Mouse (Mus musculus) CH12.LX (cell line): ENCODE results near the gene Artn. TPM values are rescaled to one million over a fixed set of nuclear protein-coding genes. Genes with fewer than 3 reads are reported as not detected.

Experiments
- DNase-seq: peaks from one replicate; pipeline ENCODE4 v3.0.0-alpha.2; 2013; ENCODE audit errors: extremely low read depth
- H3K27ac ChIP-seq: 2 replicates; pipeline ENCODE4 v1.5.1; 2012; ENCODE audit warnings: low read depth, mild to moderate bottlenecking, control low read depth, moderate library complexity; ENCODE audit not compliant: insufficient read depth
- H3K27me3 ChIP-seq: replicated peaks from 2 replicates; pipeline ENCODE3; 2012; ENCODE audit warnings: inconsistent platforms
- H3K36me3 ChIP-seq, 2 experiments: replicated peaks in 1 of 2; 2 replicates each; pipeline versions ENCODE3 to v1.6.1; 2012; ENCODE audit warnings: inconsistent platforms in 1 of 2, low read length in 1 of 2, mild to moderate bottlenecking in 1 of 2, mixed read lengths in 1 of 2, moderate library complexity in 1 of 2; ENCODE audit not compliant: control insufficient read depth in 1 of 2, insufficient read depth in 1 of 2
- H3K4me1 ChIP-seq, 2 experiments: 2 replicates each; pipeline ENCODE4 v1.6.1; 2012; ENCODE audit warnings: inconsistent platforms in 1 of 2, moderate library complexity in 1 of 2; ENCODE audit not compliant: insufficient read depth in 2 of 2, control insufficient read depth in 1 of 2
- H3K4me2 ChIP-seq: 2 replicates; pipeline ENCODE4 v1.6.1; 2012; ENCODE audit warnings: low read depth, mild to moderate bottlenecking, control low read depth; ENCODE audit not compliant: poor library complexity, insufficient read depth, severe bottlenecking
- H3K4me3 ChIP-seq, 3 experiments: fragments of 150-350 bp in 1 of 3; sonication (generic) in 1 of 3; replicated peaks in 1 of 3; 2 replicates each; pipeline versions ENCODE3 to v1.5.1; 2011 to 2012; ENCODE audit warnings: low read depth in 2 of 3, low read length in 2 of 3, mild to moderate bottlenecking in 2 of 3, moderate library complexity in 2 of 3, control low read depth in 1 of 3, improper control_type of control experiment in 1 of 3, inconsistent platforms in 1 of 3, mixed read lengths in 1 of 3; ENCODE audit not compliant: poor library complexity in 1 of 3
- H3K79me2 ChIP-seq: replicated peaks from 2 replicates; pipeline ENCODE4 v1.6.1; 2012; ENCODE audit warnings: mild to moderate bottlenecking, moderate library complexity; ENCODE audit not compliant: control insufficient read depth, poor library complexity, insufficient read depth, severe bottlenecking; ENCODE audit errors: extremely low read depth
- H3K9ac ChIP-seq: 2 replicates; pipeline ENCODE4 v1.6.1; 2012; ENCODE audit warnings: low read depth, mild to moderate bottlenecking, control low read depth, moderate library complexity; ENCODE audit not compliant: insufficient read depth
- H3K9me3 ChIP-seq: replicated peaks from 2 replicates; pipeline ENCODE3; 2012; ENCODE audit warnings: low read length, inconsistent platforms, mixed read lengths
- CHD1 ChIP-seq: IDR thresholded peaks from 2 replicates; pipeline ENCODE4 v1.6.1; 2012; ENCODE audit warnings: low read depth, low read length, improper control_type of control experiment, inconsistent platforms
- CHD2 ChIP-seq: IDR thresholded peaks from 2 replicates; pipeline ENCODE4 v1.6.1; 2011; ENCODE audit warnings: low read length, improper control_type of control experiment
- CTCF ChIP-seq, 2 experiments: IDR thresholded peaks in 1 of 2; conservative IDR thresholded peaks in 1 of 2; 2 replicates each; pipeline ENCODE4 v1.5.1; 2011 to 2012; ENCODE audit warnings: low read depth in 2 of 2, low read length in 2 of 2, improper control_type of control experiment in 1 of 2, inconsistent platforms in 1 of 2, mild to moderate bottlenecking in 1 of 2, moderate library complexity in 1 of 2
- E2F4 ChIP-seq: IDR thresholded peaks from 2 replicates; pipeline ENCODE4 v1.6.1; 2011; ENCODE audit warnings: low read depth, low read length, improper control_type of control experiment; ENCODE audit not compliant: insufficient replicate concordance
- ELF1 ChIP-seq: IDR thresholded peaks from 2 replicates; pipeline ENCODE4 v1.6.1; 2014; ENCODE audit warnings: low read depth, mild to moderate bottlenecking, inconsistent platforms, low read length, improper control_type of control experiment
- EP300 ChIP-seq: IDR thresholded peaks from 2 replicates; pipeline ENCODE4 v1.6.1; 2011; ENCODE audit warnings: low read length, improper control_type of control experiment
- HCFC1 ChIP-seq: IDR thresholded peaks from 2 replicates; pipeline ENCODE4 v1.6.1; 2012; ENCODE audit warnings: low read depth, mild to moderate bottlenecking, inconsistent platforms, low read length, improper control_type of control experiment
- IRF4 ChIP-seq: IDR thresholded peaks from 2 replicates; pipeline ENCODE4 v1.6.1; 2014; ENCODE audit warnings: low read depth, mild to moderate bottlenecking, inconsistent platforms, low read length, improper control_type of control experiment
- JUN ChIP-seq: IDR thresholded peaks from 2 replicates; pipeline ENCODE4 v1.6.1; 2011; ENCODE audit warnings: low read depth, mild to moderate bottlenecking, low read length, improper control_type of control experiment, moderate library complexity; ENCODE audit not compliant: insufficient read depth
- JUND ChIP-seq: conservative IDR thresholded peaks from 2 replicates; pipeline ENCODE4 v1.6.1; 2011; ENCODE audit warnings: low read depth, low read length, improper control_type of control experiment
- KAT2A ChIP-seq: IDR thresholded peaks from 2 replicates; pipeline ENCODE4 v1.6.1; 2012; ENCODE audit warnings: low read length, improper control_type of control experiment, inconsistent platforms; ENCODE audit not compliant: insufficient replicate concordance
- MAFK ChIP-seq: IDR thresholded peaks from 2 replicates; pipeline ENCODE4 v1.6.1; 2011; ENCODE audit warnings: low read length, improper control_type of control experiment; ENCODE audit not compliant: insufficient replicate concordance
- MAX ChIP-seq: IDR thresholded peaks from 2 replicates; pipeline ENCODE4 v1.6.1; 2011; ENCODE audit warnings: low read length, improper control_type of control experiment
- MAZ ChIP-seq: IDR thresholded peaks from 2 replicates; pipeline ENCODE4 v1.6.1; 2012; ENCODE audit warnings: low read depth, mild to moderate bottlenecking, inconsistent platforms, low read length, improper control_type of control experiment, moderate library complexity
- MXI1 ChIP-seq: IDR thresholded peaks from 2 replicates; pipeline ENCODE4 v1.6.1; 2011; ENCODE audit warnings: mild to moderate bottlenecking, low read depth, low read length, improper control_type of control experiment
- MYC ChIP-seq: IDR thresholded peaks from 2 replicates; pipeline ENCODE4 v1.6.1; 2011; ENCODE audit warnings: low read depth, mild to moderate bottlenecking, improper control_type of control experiment, low read length
- NRF1 ChIP-seq: IDR thresholded peaks from 2 replicates; pipeline ENCODE4 v1.6.1; 2014; ENCODE audit warnings: low read depth, mild to moderate bottlenecking, inconsistent platforms, low read length, improper control_type of control experiment, moderate library complexity
- PAX5 ChIP-seq: IDR thresholded peaks from 2 replicates; pipeline ENCODE4 v1.6.1; 2012; ENCODE audit warnings: low read length, inconsistent platforms, mixed read lengths
- POLR2A ChIP-seq: IDR thresholded peaks from 2 replicates; pipeline ENCODE4 v1.6.1; 2011; ENCODE audit warnings: low read depth, mild to moderate bottlenecking, improper control_type of control experiment, low read length
- POLR2AphosphoS2 ChIP-seq: IDR thresholded peaks from 2 replicates; pipeline ENCODE4 v1.6.1; 2011; ENCODE audit warnings: low read depth, low read length, improper control_type of control experiment
- RAD21 ChIP-seq: IDR thresholded peaks from 2 replicates; pipeline ENCODE4 v1.6.1; 2011; ENCODE audit warnings: low read depth, mild to moderate bottlenecking, low read length, improper control_type of control experiment, moderate library complexity
- SIN3A ChIP-seq: IDR thresholded peaks from 2 replicates; pipeline ENCODE4 v1.6.1; 2012; ENCODE audit warnings: low read length, improper control_type of control experiment, inconsistent platforms
- TBP ChIP-seq: conservative IDR thresholded peaks from 2 replicates; pipeline ENCODE4 v1.6.1; 2011; ENCODE audit warnings: low read depth, low read length, improper control_type of control experiment
- TCF12 ChIP-seq: IDR thresholded peaks from 2 replicates; pipeline ENCODE4 v1.6.1; 2014; ENCODE audit warnings: low read depth, mild to moderate bottlenecking, inconsistent platforms, low read length, improper control_type of control experiment
- USF2 ChIP-seq: conservative IDR thresholded peaks from 2 replicates; pipeline ENCODE4 v1.6.1; 2011; ENCODE audit warnings: low read depth, low read length, improper control_type of control experiment
- ZMIZ1 ChIP-seq: IDR thresholded peaks from 2 replicates; pipeline ENCODE4 v1.6.1; 2012; ENCODE audit warnings: low read depth, mild to moderate bottlenecking, inconsistent platforms, low read length, improper control_type of control experiment
- ZNF384 ChIP-seq: IDR thresholded peaks from 2 replicates; pipeline ENCODE4 v1.6.1; 2012; ENCODE audit warnings: low read depth, low read length, improper control_type of control experiment, inconsistent platforms
- dilution Hi-C: fragments of 300-500 bp; cut with MboI; formaldehyde crosslinking; loops from 2 replicates; pipeline ENCODE4 v1.14.3; 2020; ENCODE audit warnings: low sequenced_read_pairs; ENCODE audit not compliant: extremely low pct_unique_long_range_greater_than_20kb, extremely low pct_ligation_motif_present
- in situ Hi-C: fragments of 300-500 bp; cut with MboI; formaldehyde crosslinking; loops from 3 replicates; pipeline ENCODE4 v1.14.3; 2019; ENCODE audit warnings: low sequenced_read_pairs, low pct_ligation_motif_present, low pct_unique_long_range_greater_than_20kb, mixed read lengths
- polyA plus RNA-seq: library from polyadenylated mRNA; unstranded; fragments of >175 nt; gene quantifications from 2 replicates; pipeline ENCODE4 v1.2.1, GENCODE M21; 2012; ENCODE audit warnings: low read depth; ENCODE audit not compliant: insufficient read length
- total RNA-seq, 2 experiments: library from RNA; depleted of rRNA; stranded (reverse); fragments of 300-350 nt in 1 of 2; fragments of >200 nt in 1 of 2; gene quantifications; 2 replicates each; pipeline ENCODE4 v1.2.3; 2012 to 2014

Gene Artn
- total and polyA plus RNA-seq, 3 experiments: not detected

- Histone ChIP-seq H3K4me3 (no peak overlapping the region), H3K9ac (no peak overlapping the region), H3K36me3 (peaks cover 7 to 29% of the 10 kb centered on the region in 2 experiments), H3K9me3 (no peaks in the 10 kb centered on the region), H3K79me2 (no peaks in the 10 kb centered on the region), H3K4me2 (no peak overlapping the region), H3K4me1 (peaks cover 0 to 6% of the 10 kb centered on the region in 2 experiments; a peak in 1 of 4 replicates), H3K27me3 (no peaks in the 10 kb centered on the region), H3K27ac (no peak overlapping the region)
- DNase-seq: no peak
- dilution Hi-C loops (no loop called here), in situ Hi-C loops (no loop called here)
- TF ChIP-seq MAZ (no peak), ZMIZ1 (no peak), ZNF384 (no peak), MAX (no peak), JUN (no peak), KAT2A (no peak), JUND (no peak), TBP (no peak), HCFC1 (no peak), IRF4 (no peak), MAFK (no peak), POLR2AphosphoS2 (no peak)
These were observed 13.8 kb upstream of the Artn start for GRCm38 (mm10) chr4:117943317-117943716.

DNA sequence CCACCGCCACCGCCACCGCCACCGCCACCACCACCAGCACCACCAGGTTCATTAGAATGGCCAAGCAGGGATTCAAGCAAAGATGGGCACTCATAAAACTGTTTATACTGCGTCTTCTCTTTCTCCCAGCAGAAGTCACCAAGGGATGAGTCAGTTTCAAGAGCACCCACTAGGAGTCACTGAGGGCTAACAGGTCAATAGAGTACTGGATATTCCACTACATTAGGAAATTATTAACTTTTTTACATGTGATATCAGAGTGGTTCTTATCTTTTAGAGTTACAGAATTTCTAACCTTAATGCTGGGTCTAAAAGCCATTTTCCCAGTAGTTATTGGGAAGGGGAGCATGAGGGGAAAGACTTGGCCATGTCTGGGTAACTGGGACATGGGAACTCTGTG lies 7.4 kb upstream of the Artn start:
- Histone ChIP-seq H3K27me3 (no peaks in the 10 kb centered on the region), H3K9me3 (no peaks in the 10 kb centered on the region), H3K36me3 (peaks cover 7 to 34% of the 10 kb centered on the region in 2 experiments), H3K79me2 (no peaks in the 10 kb centered on the region), H3K27ac (no peak overlapping the region), H3K4me3 (no peak overlapping the region), H3K4me1 (no peaks in the 10 kb centered on the region), H3K9ac (no peak overlapping the region), H3K4me2 (no peak overlapping the region)
- DNase-seq: no peak
- peak; percentile 20 for TF ChIP-seq RAD21
- TF ChIP-seq CTCF (conservative IDR thresholded peaks at IDR 0.05 in 1 of 2, IDR thresholded peaks at IDR 0.05 in 1 of 2; ENCODE audit: low read depth in 2 of 2, low read length in 2 of 2): 0 out of 4 replicates have a peak, but pooled peaks of 1 of the 2 experiments have one; percentile 2
- TF ChIP-seq POLR2A: no peak
- no peak for TF ChIP-seq MAX
- TF ChIP-seq TCF12: no peak
- TF ChIP-seq JUND: no peak
- in situ Hi-C loops (no loop called here), dilution Hi-C loops (no loop called here)

DNA sequence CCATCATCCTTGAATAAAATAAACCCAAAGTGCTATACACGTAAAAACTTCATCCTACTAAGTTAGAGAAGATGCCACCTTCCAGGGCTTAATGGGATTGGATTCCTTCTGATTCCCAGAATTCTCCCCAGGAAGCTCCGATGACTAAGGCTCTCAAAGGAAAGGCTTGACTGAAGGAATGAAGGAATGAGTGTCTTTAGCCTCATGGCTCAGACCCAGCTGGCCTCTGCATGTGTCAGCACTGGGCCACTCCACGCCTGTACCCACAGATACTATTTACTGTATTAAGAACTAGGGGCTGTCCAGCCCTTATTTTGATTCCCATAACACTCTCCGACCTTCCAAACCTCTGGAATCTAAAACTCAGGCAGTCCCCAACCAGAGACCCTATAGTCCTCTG lies 4.5 kb upstream of the Artn start:
- Histone ChIP-seq H3K36me3 (peaks cover 0 to 17% of the 10 kb centered on the region in 2 experiments), H3K4me1 (peaks cover 0 to 2% of the 10 kb centered on the region in 2 experiments; a peak in 2 of 4 replicates), H3K27me3 (no peaks in the 10 kb centered on the region), H3K79me2 (no peaks in the 10 kb centered on the region), H3K4me2 (no peak overlapping the region), H3K9ac (no peak overlapping the region), H3K9me3 (peaks cover 2% of the 10 kb centered on the region), H3K27ac (no peak overlapping the region), H3K4me3 (no peak overlapping the region)
- in situ Hi-C loops: no loop called here
- no peak for DNase-seq
- dilution Hi-C loops: no loop called here
- TF ChIP-seq TCF12 (no peak), NRF1 (no peak), JUN (no peak), E2F4 (no peak), EP300 (no peak), SIN3A (no peak), ZNF384 (no peak), HCFC1 (no peak), MAX (no peak), JUND (no peak), MYC (no peak), PAX5 (no peak), MXI1 (no peak), CHD1 (no peak), USF2 (no peak), CHD2 (no peak), RAD21 (no peak), ELF1 (no peak)
